Mouse (Mus musculus) kidney, adult 8-10 months (tissue): ENCODE results near the gene Pafah1b3.
"Not testable (repeated sequence)": the region's sequence is repeated elsewhere in the genome, so short reads cannot be mapped to it uniquely, and the experiment has no call there.

Experiments used
- DNase-seq, 2 experiments: peaks; one replicate each; pipeline ENCODE4 v3.0.0; 2022

Pafah1b3 gene

GRCm38 (mm10) chr7:25297454-25298325, at the start of gene Pafah1b3:
Gene Pafah1b3 (minus strand): TSS chr7:25297986.
- peak; percentile 83 to 87 for DNase-seq

DNA sequence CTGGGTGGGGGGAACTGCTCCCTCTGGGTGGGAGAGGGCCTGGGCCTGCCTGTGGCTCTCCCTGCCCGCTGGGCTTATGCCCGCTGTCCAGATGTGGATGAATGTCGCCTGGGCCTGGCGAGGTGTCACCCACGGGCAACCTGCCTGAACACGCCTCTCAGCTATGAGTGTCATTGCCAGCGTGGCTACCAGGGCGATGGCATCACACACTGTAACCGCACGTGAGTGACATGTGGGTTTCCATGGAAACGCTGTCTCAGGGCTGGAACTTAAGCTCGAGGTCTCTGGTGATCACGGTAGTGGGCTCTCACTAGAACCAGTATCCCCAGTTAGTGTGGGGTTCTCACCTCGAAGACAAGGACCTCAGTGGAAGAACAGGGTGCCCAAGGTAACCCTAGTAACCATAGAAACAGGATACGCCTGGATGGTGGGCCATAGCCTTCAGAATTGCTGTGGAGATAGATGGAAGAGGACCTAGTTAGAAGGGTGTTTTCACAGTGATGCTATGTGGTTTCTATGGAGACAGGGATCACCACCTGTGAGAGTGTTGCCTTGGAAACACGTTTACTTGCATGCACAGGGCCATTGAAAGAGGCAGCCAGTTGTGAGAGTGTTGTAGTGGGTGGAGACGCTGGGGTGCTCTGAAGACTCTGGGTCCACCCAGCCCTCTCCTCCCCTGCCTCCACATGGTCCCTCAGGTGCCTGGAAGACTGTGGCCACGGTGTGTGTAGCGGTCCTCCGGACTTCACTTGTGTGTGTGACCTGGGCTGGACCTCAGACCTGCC, 43.4 kb upstream of the Pafah1b3 start:
- DNase-seq: no peak

GRCm38 (mm10) chr7:25339329-25339728, 41.5 kb upstream of the Pafah1b3 start:
- no peak for DNase-seq

- DNase-seq: no peak
These were observed 36.7 kb upstream of the Pafah1b3 start for GRCm38 (mm10) chr7:25334472-25334871.

DNA sequence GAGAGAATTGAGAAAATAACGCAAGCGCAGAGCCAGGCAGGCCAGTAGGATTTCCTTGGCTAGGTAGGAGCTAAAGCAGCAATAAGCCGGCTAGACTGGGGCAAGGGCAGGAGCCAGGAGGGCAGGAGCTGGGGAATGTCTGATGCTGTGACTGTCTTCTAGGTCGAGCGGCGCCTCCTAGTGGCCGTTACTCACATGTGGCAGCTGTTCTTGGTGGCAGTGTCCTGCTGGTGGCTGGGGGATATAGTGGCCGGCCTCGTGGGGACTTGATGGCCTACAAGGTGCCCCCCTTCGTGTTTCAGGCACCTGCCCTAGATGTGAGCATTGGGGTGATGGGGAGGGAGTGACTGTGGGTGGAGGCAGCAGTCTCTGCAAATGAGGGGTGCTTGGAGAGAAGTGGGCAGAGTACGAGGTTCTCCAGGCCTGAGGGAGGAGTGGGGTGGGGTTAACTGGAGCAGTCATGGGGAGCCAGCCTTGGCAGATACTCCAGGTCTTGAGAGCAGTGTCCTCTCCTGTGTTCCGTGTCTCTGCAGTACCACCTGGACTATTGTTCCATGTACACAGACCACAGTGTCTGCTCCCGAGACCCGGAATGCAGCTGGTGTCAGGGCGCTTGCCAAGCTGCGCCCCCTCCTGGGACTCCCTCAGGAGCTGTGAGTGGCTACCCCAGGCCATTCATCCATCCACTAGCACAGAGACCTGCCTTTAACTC, 36.0 kb upstream of the Pafah1b3 start:
- peak; percentile 71 to 80 for DNase-seq

DNA sequence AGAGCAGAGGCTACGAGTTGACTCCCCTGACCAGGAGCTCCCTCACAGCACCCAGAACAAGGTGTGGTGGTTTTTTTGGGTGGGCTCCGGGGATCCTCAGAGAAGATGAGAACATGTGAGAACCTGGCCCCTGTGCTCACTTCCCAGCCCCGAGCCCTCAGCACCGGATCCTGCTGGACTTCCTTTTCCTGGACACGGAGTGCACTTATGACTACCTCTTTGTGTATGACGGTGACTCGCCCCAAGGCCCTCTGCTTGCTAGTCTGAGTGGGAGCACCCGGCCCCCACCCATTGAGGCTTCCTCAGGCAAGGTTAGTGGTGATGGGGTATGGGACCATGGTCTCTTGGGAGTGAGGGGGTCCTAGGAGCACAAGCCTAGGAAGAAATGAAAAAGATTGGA, 28.4 kb upstream of the Pafah1b3 start:
- DNase-seq: no peak

GRCm38 (mm10) chr7:25325431-25325830, 27.6 kb upstream of the Pafah1b3 start:
- not testable (repeated sequence) for DNase-seq

DNA sequence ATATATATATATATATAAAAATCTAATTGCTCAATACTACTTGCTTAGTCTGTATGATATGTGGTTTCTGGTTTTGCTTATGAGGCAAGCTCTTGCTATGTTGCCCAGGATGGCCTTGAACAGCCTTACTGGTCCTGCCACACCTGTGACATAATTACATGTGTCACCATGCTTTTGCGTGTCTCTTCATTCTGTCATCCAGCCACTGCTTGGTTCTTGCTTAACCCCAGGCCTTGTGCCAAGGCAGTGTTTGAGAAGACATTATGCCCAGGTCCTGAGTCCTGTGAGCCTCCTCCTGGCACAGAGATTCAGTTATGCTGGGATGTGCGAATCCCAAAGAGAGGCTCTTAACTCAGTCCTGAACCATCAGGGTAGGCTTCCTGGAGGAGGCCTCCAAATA, 25.4 kb upstream of the Pafah1b3 start:
- DNase-seq: no peak

DNA sequence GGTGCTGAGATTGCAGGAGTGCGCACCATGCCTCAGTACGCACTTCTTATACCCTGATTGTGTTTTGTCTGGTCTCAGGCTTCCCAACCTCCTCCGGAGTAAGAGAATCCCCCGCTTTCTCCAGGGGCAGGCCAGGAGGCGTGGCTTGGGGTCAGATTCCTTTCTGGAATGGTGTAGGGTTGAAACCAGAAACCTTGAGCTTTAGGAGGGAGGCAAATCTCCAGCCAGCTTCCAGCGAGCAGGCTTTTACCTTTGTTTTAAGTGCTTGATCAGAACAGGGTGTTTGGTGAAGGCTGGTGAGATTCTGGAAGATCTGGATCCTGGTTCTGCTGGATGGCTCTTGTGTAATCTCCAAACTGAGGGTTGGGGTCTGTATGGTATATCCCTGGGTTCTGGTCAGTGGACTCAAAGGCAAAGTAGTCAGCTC, 24.3 kb upstream of the Pafah1b3 start:
- no peak for DNase-seq

DNA sequence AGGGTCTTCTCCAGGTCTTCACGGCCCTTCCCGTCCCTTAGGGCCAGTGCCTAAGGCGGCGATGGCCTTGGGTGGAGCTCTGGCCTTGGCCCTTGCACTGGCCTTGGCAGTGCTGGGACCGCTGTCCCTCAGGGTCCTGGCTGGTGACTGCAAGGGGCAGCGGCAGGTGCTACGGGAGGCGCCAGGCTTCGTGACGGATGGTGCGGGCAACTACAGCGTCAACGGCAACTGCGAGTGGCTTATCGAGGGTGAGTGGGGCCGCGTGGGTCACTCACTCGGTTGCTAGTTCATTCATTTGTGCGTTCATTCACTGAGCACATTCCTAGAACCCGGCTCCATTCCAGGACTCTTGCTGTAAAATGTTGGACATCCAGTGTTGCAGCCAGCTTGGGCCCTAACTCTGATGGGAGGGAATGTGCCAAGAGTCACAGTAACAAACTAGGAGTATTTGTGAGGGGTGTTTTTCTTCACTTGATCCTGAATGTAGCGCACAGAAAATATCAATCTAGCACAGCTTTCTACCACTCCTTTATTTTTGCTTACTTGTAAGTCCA, 19.7 kb upstream of the Pafah1b3 start:
- no peak for DNase-seq

DNA sequence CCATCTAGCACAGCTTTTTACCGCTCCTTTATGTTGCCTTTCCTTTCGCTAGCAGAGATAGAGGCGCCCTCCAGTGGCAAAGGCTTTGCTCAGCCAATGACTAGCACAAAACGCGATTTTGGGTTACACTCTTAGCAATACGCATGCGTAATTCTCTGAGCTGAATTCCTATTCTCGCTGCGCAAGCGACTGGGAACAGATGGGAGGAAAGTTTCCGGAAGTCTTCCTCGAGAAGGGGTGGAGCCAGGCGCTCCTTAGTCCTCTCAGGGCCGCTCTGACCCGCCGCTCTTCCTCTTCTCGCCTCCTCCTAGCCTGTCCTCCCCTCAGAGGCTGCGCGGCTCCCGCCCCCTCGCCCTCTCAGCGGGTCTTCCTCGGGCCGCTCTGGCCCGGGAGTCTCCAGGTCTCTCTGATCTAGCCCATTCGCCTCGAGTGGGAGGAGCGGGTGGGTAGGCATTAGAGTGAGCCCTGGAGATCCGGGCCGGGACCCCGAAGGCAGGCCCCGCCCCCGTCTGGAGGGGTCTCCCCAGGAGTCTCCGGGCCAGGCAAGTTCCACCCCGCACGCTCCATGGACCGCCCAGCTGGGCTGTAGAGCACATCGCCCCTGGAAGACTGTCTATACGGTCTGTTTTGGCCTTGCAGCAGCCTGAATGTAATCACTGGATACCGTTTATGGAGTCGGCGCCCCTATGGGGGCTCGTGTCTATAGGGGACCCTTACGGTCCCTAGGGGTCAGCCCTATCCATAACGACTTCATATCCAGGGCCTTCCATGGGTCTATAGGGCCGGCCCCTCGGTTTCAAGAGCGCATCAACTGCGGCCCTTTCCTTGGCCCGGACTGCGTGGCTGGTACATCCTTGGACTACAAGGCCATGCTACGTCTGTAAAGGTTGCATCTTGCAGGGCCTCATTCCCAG, 19.0 kb upstream of the Pafah1b3 start, which contains the start of gene Megf8:
TSS of gene Megf8 (plus strand) at position 633 of the 914 bp plus-strand sequence.
- peak; percentile 98 for DNase-seq

GRCm38 (mm10) chr7:25315306-25316041, 17.7 kb upstream of the Pafah1b3 start:
- no peak for DNase-seq

DNA sequence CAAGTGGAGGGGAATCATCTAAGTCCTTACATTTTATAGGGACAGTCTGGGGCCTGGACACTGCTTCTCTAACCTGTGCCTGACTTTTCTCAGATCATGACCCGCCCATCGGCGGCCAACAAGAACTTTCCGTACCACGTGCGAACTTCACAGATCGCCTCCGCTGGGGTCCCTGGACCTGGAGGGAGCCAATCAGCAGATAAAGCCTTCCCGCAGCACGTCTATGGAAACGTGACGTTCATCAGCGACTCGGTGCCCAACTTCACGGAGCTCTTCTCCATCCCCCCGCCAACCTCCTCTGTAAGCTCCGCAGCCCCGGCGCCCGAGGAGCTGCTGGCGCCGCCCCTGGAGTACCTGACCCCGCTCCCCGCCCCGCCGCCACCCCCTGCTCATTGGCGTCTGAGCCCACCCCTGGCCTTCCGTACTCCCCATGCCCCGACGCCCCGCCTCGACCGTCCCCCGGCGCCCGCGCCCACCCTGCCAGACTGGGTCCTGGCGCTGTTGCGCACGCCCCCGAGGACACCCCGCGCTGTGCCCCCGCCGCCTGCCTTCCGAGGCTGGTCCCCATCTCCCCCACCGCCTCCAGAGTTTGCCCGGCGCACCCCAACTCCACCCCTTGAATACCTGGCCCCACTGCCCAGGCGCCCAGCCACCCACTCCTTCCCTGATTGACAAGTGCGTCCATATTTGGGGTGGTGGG, 17.0 kb upstream of the Pafah1b3 start:
- no peak for DNase-seq

DNA sequence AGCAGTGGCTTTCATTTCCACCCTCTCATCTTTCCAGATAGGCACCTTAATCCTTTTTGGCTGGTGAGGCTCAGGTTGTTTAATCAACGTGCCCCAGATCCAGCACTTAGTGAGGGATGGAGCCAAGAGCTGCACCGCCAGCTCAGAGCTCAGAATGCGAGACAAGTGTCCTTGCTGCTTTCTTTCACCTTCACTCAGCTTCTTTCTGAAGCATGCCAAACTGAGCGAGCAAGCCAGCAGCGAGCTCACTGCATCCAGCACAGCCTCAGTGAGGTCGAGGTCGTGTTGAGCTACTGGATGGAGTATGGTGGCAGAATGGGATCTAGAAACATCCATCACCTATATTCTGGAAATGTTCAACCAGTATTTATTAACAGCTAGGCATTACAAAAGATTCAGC, 15.5 kb upstream of the Pafah1b3 start:
- DNase-seq: no peak

- no peak for DNase-seq
These were observed 13.4 kb upstream of the Pafah1b3 start for GRCm38 (mm10) chr7:25311193-25311592.

- no peak for DNase-seq
These were observed 11.6 kb upstream of the Pafah1b3 start for GRCm38 (mm10) chr7:25309425-25309824.

DNA sequence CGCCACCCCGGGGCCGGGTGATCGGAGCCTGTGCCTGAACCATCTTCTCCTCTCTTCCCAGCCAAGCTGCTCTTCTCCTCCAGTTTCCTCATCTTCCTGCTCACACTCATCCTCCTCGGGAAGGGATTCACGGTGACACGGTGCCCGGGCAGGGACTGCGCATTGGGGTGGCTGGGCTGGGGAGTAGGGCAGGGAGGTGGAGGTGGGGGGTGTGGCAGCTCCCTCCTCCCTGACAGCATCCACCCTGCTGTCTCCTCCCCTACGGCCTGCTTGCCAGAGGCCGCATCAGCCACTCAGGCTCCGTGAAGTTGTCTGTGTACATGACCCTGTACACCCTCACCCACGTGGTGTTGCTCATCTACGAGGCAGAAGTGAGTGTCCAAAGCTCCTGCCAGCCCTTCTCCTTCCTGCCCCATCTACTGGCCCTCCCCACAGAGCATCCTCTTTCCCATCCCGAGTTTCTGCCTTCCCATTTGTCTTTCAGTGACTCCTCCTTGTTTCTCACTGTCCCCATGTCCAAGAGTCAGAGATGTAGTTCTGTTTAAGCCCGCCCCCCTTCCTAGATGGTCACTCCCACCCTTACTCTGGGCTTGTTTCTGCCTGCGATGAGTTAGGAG, 11.0 kb upstream of the Pafah1b3 start:
- DNase-seq: no peak

- DNase-seq: no peak
These were observed 8.8 kb upstream of the Pafah1b3 start for GRCm38 (mm10) chr7:25306614-25306996.

DNA sequence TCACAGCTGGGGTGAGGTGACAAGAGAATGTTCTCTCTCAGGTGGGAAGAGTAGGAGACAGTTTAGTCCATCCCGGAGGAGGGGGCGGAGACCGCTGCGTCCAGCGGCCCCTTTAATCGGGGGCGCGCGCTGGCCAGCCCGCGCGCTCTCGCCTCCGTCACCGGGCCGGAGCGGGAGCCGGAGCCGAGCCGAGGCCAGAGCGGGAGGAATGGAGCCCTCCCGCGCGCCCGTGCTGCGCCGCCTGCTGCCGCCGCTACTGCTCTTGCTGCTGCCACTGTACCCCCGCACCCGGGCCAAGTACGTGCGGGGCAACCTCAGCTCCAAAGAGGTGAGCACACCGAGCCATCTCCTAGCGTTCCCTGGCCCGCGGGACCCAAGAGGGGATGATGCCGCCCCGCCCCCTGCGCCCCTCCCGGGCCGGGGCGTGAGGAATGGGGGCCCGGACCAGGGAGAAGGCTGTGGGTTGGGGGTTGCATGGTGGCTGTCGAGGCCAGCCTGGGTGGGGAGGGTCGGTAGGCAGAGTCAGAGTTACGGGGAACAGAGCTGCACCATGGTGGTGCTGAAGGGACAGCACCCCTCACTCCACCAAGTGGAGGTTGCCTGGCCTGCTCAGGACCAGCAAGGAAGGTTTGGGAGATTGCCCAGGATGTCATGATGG, 8.3 kb upstream of the Pafah1b3 start, which contains the start of gene Tmem145:
TSS of gene Tmem145 (plus strand) at position 151 of the 658 bp plus-strand sequence.
- DNase-seq: peak in 1 of 2 experiments; percentile 36
